Mouse (Mus musculus) E14TG2a.4 (cell line): ENCODE results near the gene Foxp1.

Experiments used
- CTCF ChIP-seq: conservative IDR thresholded peaks from 2 replicates; pipeline ENCODE4 v1.5.1; 2014; ENCODE audit warnings: low read length
- NANOG ChIP-seq: IDR thresholded peaks from 2 replicates; pipeline ENCODE4 v1.6.1; 2014; ENCODE audit warnings: borderline replicate concordance, low read length, mixed read lengths
- POU5F1 ChIP-seq: IDR thresholded peaks from 2 replicates; pipeline ENCODE4 v1.6.1; 2014; ENCODE audit warnings: low read length, borderline replicate concordance

DNA sequence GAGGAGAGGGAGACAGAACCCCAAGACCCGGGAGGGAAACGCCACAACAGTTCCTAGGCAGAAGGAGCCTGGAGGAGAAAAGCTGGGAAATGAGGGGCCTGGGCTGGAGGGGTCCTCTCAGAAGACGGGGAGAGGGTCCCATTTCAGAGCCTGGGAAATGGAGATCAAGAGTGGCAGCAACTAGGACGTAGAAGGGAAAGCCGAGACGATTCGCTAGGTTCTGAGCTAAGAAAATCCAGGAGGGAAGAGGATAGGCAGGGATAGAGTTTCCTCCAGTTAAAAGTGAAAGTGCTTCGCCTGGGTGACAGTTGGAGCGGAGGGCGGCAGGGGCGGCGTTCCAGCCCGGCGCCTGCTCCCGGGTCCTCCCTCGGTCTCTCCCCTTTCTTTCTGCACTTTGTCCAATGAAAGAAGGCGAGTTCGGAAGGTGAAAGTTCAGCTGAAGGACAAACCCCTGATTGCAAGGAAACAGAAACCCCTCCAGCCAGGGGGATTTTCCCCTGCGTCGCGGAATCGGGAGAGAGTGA lies 650 bp upstream of the Foxp1 start:
- no peak for TF ChIP-seq CTCF
- no peak for TF ChIP-seq POU5F1
- TF ChIP-seq NANOG = no peak
